ENCODE assay signal across 20 mouse cellular contexts in the genomic region with DNA sequence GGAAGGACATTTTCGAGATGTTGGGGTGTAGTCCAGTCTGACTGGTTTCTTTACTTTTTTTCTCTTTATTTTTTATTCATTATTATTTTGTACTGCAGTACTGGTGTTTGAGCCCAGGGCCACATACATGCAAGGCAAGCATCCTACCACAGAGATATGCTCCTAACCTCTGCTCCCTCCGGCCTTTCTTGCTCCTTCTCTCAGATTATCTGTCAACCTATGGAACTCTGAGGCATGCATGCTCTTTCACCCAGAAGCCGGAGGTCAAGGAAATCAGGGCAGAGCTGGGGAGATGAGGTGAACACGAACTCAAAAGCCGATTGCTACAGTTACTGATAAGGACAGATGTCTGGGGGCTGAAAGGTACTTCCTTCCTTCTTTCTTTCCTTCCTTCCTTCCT. TPM values are rescaled to one million over a fixed set of nuclear protein-coding genes. Genes with fewer than 3 reads are reported as not detected.
A peak's percentile ranks its signal among the peaks of the same experiment; 100 is the strongest.
DNase-seq lines count a peak whose midpoint lies in the region; ATAC-seq and TF ChIP-seq lines count a peak whose summit lies in the region.
"Had no signal": no experiment of that assay in that cellular context is flagged by ENCODE, and none has a peak within 500 bp of the region (broad histone marks: within the 10 kb centered on the region; RNA-seq: fewer than 3 reads in every experiment).

No protein-coding gene starts in this region.

- no peak for TF ChIP-seq POLR2A in cerebellum, adult 2 months (IDR thresholded peaks at IDR 0.05; ENCODE audit: borderline replicate concordance, insufficient read depth, low read length)

- H3K4me1 ChIP-seq in embryonic facial prominence, embryonic 13.5 days = peaks cover 29% of the 10 kb centered on the region
- H3K4me1 ChIP-seq in embryonic facial prominence, embryonic 10.5 days = peaks cover 8% of the 10 kb centered on the region; the same call in 1 of the 2 replicates
- H3K4me1 ChIP-seq in kidney, embryonic 15.5 days = peaks cover 20% of the 10 kb centered on the region
- peaks cover 9% of the 10 kb centered on the region for H3K4me1 ChIP-seq in intestine, embryonic 16.5 days (ENCODE audit: control insufficient read depth, insufficient read depth, low read length)
- H3K4me1 ChIP-seq in cerebellum, adult 2 months (ENCODE audit: control insufficient read depth, insufficient read depth, low read length) = no peaks in the 10 kb centered on the region

- H3K9me3 ChIP-seq in embryonic facial prominence, embryonic 13.5 days = no peaks in the 10 kb centered on the region
- H3K9me3 ChIP-seq in embryonic facial prominence, embryonic 10.5 days = no peaks in the 10 kb centered on the region
- H3K9me3 ChIP-seq in kidney, embryonic 15.5 days (replicated peaks) = no peaks in the 10 kb centered on the region
- no peaks in the 10 kb centered on the region for H3K9me3 ChIP-seq in intestine, embryonic 16.5 days (ENCODE audit: control insufficient read depth, low read length)
- H3K9me3 ChIP-seq: embryonic facial prominence, embryonic 12.5 days; liver, embryonic 15.5 days; neural tube, embryonic 15.5 days had no signal

- WGBS in embryonic facial prominence, embryonic 13.5 days = 62% methylated on average over 5 of the region's 5 CpGs
- 62% methylated on average over 5 of the region's 5 CpGs for WGBS in embryonic facial prominence, embryonic 10.5 days
- WGBS in kidney, embryonic 15.5 days = 67% methylated on average over 5 of the region's 5 CpGs
- WGBS in intestine, embryonic 16.5 days = 58% methylated on average over 5 of the region's 5 CpGs
- 82% methylated on average over 5 of the region's 5 CpGs for WGBS in cerebellum, adult 2 months

- H3K36me3 ChIP-seq in embryonic facial prominence, embryonic 13.5 days = no peaks in the 10 kb centered on the region
- H3K36me3 ChIP-seq in embryonic facial prominence, embryonic 10.5 days (replicated peaks) = no peaks in the 10 kb centered on the region
- H3K36me3 ChIP-seq in kidney, embryonic 15.5 days = no peaks in the 10 kb centered on the region
- H3K36me3 ChIP-seq in intestine, embryonic 16.5 days (ENCODE audit: control insufficient read depth, insufficient read depth, low read length) = no peaks in the 10 kb centered on the region
- H3K36me3 ChIP-seq: embryonic facial prominence, embryonic 12.5 days; liver, embryonic 15.5 days; neural tube, embryonic 15.5 days had no signal

- H3K27me3 ChIP-seq in embryonic facial prominence, embryonic 13.5 days = no peaks in the 10 kb centered on the region
- H3K27me3 ChIP-seq in embryonic facial prominence, embryonic 10.5 days (replicated peaks; ENCODE audit: low read depth, poor library complexity, severe bottlenecking) = no peaks in the 10 kb centered on the region
- H3K27me3 ChIP-seq in kidney, embryonic 15.5 days = no peaks in the 10 kb centered on the region
- H3K27me3 ChIP-seq in intestine, embryonic 16.5 days (replicated peaks; ENCODE audit: control insufficient read depth, insufficient read depth, low read length) = no peaks in the 10 kb centered on the region
- no peaks in the 10 kb centered on the region for H3K27me3 ChIP-seq in cerebellum, adult 2 months (ENCODE audit: control insufficient read depth, insufficient read depth, low read length)
- H3K27me3 ChIP-seq: embryonic facial prominence, embryonic 12.5 days; neural tube, embryonic 15.5 days had no signal

- no peak for DNase-seq in embryonic facial prominence, embryonic 10.5 days (ENCODE audit: low spot score)
- peak; percentile 16 for DNase-seq in kidney, adult 18-20 months
- peak; percentile 37 for DNase-seq in Muller cell, postnatal 12 days (ENCODE audit: inconsistent ontology term)
- no peak for DNase-seq in c-Kit-positive CD71-positive TER-119-positive erythroid progenitor cells, embryonic 14.5 days (ENCODE audit: low spot score)
- no peak for DNase-seq in cerebellum, adult 2 months
- DNase-seq: adrenal gland, postnatal 14 days; cerebellum, adult 11-12 months; cerebellum, postnatal 14 days; gastrocnemius, postnatal 10 days; heart, postnatal 10 days; liver; thymus, adult 18-20 months; thymus, postnatal 36 days had no signal

- no peak overlapping the region for H3K4me2 ChIP-seq in embryonic facial prominence, embryonic 13.5 days
- H3K4me2 ChIP-seq in kidney, embryonic 15.5 days = no peak overlapping the region
- no peak overlapping the region for H3K4me2 ChIP-seq in intestine, embryonic 16.5 days (ENCODE audit: low read depth, low read length)
- H3K4me2 ChIP-seq: embryonic facial prominence, embryonic 12.5 days; liver, embryonic 15.5 days; midbrain, embryonic 11.5 days; neural tube, embryonic 15.5 days had no signal

- H3K9ac ChIP-seq in embryonic facial prominence, embryonic 13.5 days = no peak overlapping the region
- H3K9ac ChIP-seq in kidney, embryonic 15.5 days = no peak overlapping the region
- no peak overlapping the region for H3K9ac ChIP-seq in intestine, embryonic 16.5 days (ENCODE audit: low read depth, low read length)
- H3K9ac ChIP-seq: embryonic facial prominence, embryonic 12.5 days; liver, embryonic 15.5 days; neural tube, embryonic 15.5 days had no signal

- H3K4me3 ChIP-seq in embryonic facial prominence, embryonic 13.5 days = no peak overlapping the region
- H3K4me3 ChIP-seq in embryonic facial prominence, embryonic 10.5 days = no peak overlapping the region
- no peak overlapping the region for H3K4me3 ChIP-seq in kidney, embryonic 15.5 days (replicated peaks)
- no peak overlapping the region for H3K4me3 ChIP-seq in intestine, embryonic 16.5 days (ENCODE audit: low read length)
- no peak overlapping the region for H3K4me3 ChIP-seq in cerebellum, adult 2 months (replicated peaks; ENCODE audit: insufficient read depth, low read depth, low read length)
- H3K4me3 ChIP-seq: embryonic facial prominence, embryonic 12.5 days; liver, embryonic 15.5 days; neural tube, embryonic 15.5 days had no signal

- ATAC-seq in embryonic facial prominence, embryonic 13.5 days (ENCODE audit: insufficient number of reproducible peaks, insufficient read depth, low FRiP score, low TSS enrichment, low read depth) = no peak
- ATAC-seq in kidney, embryonic 15.5 days (replicated peaks; ENCODE audit: low FRiP score) = no peak
- ATAC-seq in intestine, embryonic 16.5 days = peak; percentile 62

- TF ChIP-seq CTCF in cerebellum, adult 2 months (IDR thresholded peaks at IDR 0.05; ENCODE audit: borderline replicate concordance, insufficient read depth, low read depth, low read length) = no peak

- peak overlapping the region; percentile 44 for H3K27ac ChIP-seq in embryonic facial prominence, embryonic 13.5 days
- H3K27ac ChIP-seq in embryonic facial prominence, embryonic 10.5 days (replicated peaks) = no peak overlapping the region
- H3K27ac ChIP-seq in kidney, embryonic 15.5 days = no peak overlapping the region
- H3K27ac ChIP-seq in intestine, embryonic 16.5 days (ENCODE audit: low read length) = no peak overlapping the region
- no peak overlapping the region for H3K27ac ChIP-seq in cerebellum, adult 2 months (ENCODE audit: insufficient read depth, low read length)
- H3K27ac ChIP-seq: embryonic facial prominence, embryonic 12.5 days; liver, embryonic 15.5 days had no signal

RNA-seq across cellular contexts. Expression of a gene that starts 10.6 kb away (rescaled TPM):
- 62.6 and 75.3 TPM in 2 replicates for polyA plus RNA-seq in embryonic facial prominence, embryonic 13.5 days (2015; fragmentation: Nextera tagmentation; extraction: Ambion mirVana)
- polyA plus RNA-seq in embryonic facial prominence, embryonic 10.5 days (2016; fragmentation: Nextera tagmentation; extraction: Ambion mirVana) = 43.9 and 50.6 TPM in 2 replicates
- 39.6 and 48.4 TPM in 2 replicates for polyA plus RNA-seq in kidney, embryonic 15.5 days (2015; fragmentation: Nextera tagmentation; extraction: Ambion mirVana)
- polyA plus RNA-seq in intestine, embryonic 16.5 days (2015; fragmentation: Nextera tagmentation; extraction: Ambion mirVana) = 33.6 and 35.8 TPM in 2 replicates
- polyA plus RNA-seq in cerebellum, adult 2 months (2012; rRNA removed) = 217 and 222 TPM in 2 replicates

RNA-seq across cellular contexts. Expression of a gene that starts 32.0 kb away (rescaled TPM):
- 2.3 and 2.4 TPM in 2 replicates for polyA plus RNA-seq in embryonic facial prominence, embryonic 13.5 days (2015; fragmentation: Nextera tagmentation; extraction: Ambion mirVana)
- polyA plus RNA-seq in embryonic facial prominence, embryonic 10.5 days (2016; fragmentation: Nextera tagmentation; extraction: Ambion mirVana) = 0.67 and 1.0 TPM in 2 replicates
- 10.7 and 12.4 TPM in 2 replicates for polyA plus RNA-seq in kidney, embryonic 15.5 days (2015; fragmentation: Nextera tagmentation; extraction: Ambion mirVana)
- 2.7 and 2.9 TPM in 2 replicates for polyA plus RNA-seq in intestine, embryonic 16.5 days (2015; fragmentation: Nextera tagmentation; extraction: Ambion mirVana)
- polyA plus RNA-seq in cerebellum, adult 2 months (2012; rRNA removed) = 0.90 and 1.1 TPM in 2 replicates

Comparison
In these comparisons a context has a peak if more than half of its experiments do, and no peak if none do; other contexts are left out.
1. DNase-seq: peak in kidney, adult 18-20 months (single experiment) and Muller cell, postnatal 12 days (single experiment); none in embryonic facial prominence, embryonic 10.5 days (single experiment), c-Kit-positive CD71-positive TER-119-positive erythroid progenitor cells, embryonic 14.5 days (single experiment) and cerebellum, adult 2 months (0 of 2).